Mouse (Mus musculus): Measurements from ENCODE around the gene Hinfp. TPM values are rescaled to one million over a fixed set of nuclear protein-coding genes. Genes with fewer than 3 reads are reported as not detected.

Gene Hinfp
- polyA plus RNA-seq, 1 experiment, result 44.2 TPM

DNA sequence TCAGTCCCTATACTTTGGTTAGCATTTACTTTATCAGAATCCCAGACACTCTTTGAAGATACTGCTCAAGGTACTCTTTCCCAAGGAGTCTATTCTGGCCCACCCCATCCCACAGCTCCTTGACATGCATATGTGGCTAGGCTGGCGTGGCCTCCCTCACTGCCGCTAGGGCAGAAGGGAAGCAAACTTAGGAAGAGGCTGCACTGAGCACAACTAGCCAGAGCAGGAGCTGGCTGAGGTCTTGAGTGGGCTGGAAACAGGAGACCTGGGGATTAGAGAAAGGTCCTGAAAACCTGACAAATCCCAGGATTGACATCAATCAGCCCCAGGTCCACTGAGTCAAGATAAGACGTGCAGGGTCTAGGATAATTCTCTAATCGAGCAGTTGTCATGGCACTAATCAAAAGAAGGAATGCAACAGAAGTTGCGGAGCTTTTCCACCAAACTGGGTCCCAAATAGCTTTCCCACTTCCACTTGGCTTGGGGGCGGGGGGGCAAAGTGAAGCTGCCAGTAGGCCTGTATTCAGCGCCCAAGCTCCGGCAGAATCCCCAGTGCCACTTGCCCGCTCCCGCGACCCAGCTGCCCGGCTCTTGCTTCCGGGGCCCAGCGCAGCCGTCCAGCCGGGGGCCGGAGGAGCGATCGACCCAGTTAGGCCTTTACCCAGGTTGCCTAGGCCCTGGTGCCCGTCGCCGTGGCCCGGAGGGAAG is 38.0 kb downstream of the Hinfp start:
- TF ChIP-seq CTCF (IDR thresholded peaks at IDR 0.05; ENCODE audit: borderline replicate concordance, extremely low read depth, insufficient read depth, insufficient read length), result no peak
- TF ChIP-seq POLR2A (IDR thresholded peaks at IDR 0.05; ENCODE audit: borderline replicate concordance, extremely low read depth, insufficient read depth, insufficient read length, poor library complexity, severe bottlenecking), result no peak
- peak; percentile 31 for DNase-seq (ENCODE audit: low read depth)

DNA sequence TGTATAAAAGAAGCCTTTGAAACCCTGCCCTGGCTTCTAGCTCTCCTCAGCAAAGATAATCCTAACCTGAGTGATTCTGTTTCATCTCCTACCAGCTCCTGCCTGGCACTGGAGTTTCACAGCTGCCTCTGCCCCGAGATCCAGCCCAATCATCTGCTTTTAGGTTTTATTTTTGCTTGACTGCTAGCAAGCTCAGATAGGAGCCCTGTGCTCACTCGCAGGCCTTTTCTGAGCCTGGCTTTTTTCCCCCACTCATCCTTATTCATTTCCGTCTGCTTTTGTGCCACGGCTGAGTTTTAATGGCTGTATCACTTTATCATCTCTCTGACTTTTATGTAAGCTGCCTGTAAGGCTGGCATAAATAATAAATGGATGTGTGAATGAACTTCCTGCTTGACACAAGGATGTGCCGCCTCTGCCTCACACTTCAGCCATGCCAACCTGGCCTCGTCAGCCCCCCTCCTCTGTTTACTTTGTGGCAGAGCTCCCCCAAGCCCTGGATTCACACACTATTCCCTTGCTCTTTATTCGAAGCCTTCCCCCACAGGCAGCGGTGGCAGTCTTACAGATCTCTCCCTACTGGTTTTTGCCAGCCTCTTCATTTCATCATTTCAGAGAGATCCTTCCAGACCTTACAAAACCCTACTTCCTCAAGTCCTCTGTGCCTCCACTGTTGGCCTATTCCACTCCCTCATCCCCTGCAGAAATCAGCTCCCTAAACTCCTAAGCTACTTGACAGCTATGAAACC is 38.8 kb downstream of the Hinfp start:
- TF ChIP-seq CTCF (IDR thresholded peaks at IDR 0.05; ENCODE audit: borderline replicate concordance, extremely low read depth, insufficient read depth, insufficient read length) (no peak), POLR2A (IDR thresholded peaks at IDR 0.05; ENCODE audit: borderline replicate concordance, extremely low read depth, insufficient read depth, insufficient read length, poor library complexity, severe bottlenecking) (no peak)
- peak; percentile 30 for DNase-seq (ENCODE audit: low read depth)

DNA sequence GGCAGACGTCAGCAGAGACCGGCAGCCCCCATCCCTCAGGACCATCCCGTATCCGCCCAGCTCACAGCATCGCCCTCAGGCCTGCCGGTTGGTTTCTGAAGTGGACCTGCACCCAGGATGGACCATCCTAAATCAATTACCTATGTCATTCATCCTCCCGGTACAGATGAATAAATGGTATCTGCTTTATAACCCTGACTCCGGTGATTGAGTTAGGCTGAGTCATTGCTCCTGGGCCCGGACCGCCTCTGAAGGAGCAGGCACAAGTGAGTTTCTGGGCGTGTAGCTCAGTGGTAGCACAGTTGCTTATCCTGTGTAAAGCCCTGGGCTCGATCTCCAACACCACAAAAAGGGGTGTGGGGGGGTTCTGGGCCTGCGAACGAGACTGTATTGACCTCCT is 44.1 kb downstream of the Hinfp start:
- DNase-seq (ENCODE audit: low read depth), result no peak

DNA sequence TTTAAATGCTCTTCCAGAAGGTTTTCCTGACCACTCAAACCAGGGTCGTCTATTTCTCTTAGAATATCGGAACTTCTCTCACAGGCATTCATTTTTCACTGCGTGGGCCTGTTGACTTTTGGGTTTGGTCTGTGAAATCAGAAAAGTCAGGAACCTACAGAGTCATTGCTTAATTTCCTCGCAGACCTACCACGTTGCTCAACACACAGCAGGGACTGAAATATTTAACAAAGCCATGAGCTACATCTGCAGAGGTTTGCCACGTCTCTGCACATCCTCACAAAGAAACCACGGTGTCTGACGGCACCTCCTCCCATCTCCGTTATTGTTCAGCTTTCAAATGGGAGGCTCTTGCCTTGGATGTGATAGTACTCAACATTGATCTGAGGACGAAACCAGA is 46.5 kb downstream of the Hinfp start:
- TF ChIP-seq POLR2A (IDR thresholded peaks at IDR 0.05; ENCODE audit: borderline replicate concordance, extremely low read depth, insufficient read depth, insufficient read length, poor library complexity, severe bottlenecking), result no peak
- no peak for TF ChIP-seq CTCF (IDR thresholded peaks at IDR 0.05; ENCODE audit: borderline replicate concordance, extremely low read depth, insufficient read depth, insufficient read length)
- no peak for DNase-seq (ENCODE audit: low read depth)

More for the DNA sequence above, 44.1 kb downstream of the Hinfp start:
- no peak for TF ChIP-seq POLR2A (IDR thresholded peaks at IDR 0.05; ENCODE audit: borderline replicate concordance, extremely low read depth, insufficient read depth, insufficient read length, poor library complexity, severe bottlenecking)
- no peak for TF ChIP-seq CTCF (IDR thresholded peaks at IDR 0.05; ENCODE audit: borderline replicate concordance, extremely low read depth, insufficient read depth, insufficient read length)

DNA sequence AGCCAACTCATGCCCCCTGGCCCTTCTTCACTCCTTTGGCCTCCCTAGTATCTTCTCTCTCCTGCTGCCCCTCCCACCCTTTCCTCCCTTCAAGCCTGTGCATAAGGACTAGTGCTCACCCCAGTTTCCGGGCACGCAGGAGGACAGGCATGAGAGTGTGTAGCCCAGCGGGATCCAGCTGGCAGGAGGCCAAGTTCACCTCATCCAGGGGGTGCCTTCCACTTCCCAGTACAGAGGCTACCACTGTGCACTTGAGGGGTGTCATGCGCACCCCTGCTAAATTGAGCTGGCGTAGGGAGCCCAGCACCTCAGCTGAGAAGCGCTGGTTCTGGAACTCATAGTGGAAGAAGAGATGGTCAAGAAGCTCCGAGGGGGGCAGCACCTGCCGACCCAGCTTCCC is 49.3 kb downstream of the Hinfp start:
- TF ChIP-seq POLR2A (IDR thresholded peaks at IDR 0.05; ENCODE audit: borderline replicate concordance, extremely low read depth, insufficient read depth, insufficient read length, poor library complexity, severe bottlenecking) (no peak), CTCF (IDR thresholded peaks at IDR 0.05; ENCODE audit: borderline replicate concordance, extremely low read depth, insufficient read depth, insufficient read length) (no peak)
- DNase-seq (ENCODE audit: low read depth), result peak; percentile 12

DNA sequence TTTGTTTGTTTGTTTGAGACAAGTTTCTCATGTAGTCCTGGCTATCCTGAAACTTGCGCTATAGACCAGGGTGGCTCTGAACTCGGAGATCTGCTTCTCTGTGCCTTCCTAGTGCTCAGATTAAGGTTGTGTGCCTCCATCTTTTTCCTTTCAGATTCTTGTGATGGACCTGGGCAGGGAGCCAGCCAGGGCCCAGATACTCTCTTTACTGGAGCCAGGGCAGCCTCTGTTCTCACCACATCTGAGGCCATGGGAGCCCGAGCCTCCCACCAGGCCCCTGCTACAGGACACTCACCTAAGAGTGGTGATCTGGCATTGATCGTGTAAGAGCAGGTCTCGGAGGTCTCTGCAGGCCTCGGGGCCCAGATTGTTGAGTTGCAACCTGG is 50.3 kb downstream of the Hinfp start:
- TF ChIP-seq CTCF (IDR thresholded peaks at IDR 0.05; ENCODE audit: borderline replicate concordance, extremely low read depth, insufficient read depth, insufficient read length) (no peak), POLR2A (IDR thresholded peaks at IDR 0.05; ENCODE audit: borderline replicate concordance, extremely low read depth, insufficient read depth, insufficient read length, poor library complexity, severe bottlenecking) (no peak)
- DNase-seq (ENCODE audit: low read depth), result peak; percentile 79

DNA sequence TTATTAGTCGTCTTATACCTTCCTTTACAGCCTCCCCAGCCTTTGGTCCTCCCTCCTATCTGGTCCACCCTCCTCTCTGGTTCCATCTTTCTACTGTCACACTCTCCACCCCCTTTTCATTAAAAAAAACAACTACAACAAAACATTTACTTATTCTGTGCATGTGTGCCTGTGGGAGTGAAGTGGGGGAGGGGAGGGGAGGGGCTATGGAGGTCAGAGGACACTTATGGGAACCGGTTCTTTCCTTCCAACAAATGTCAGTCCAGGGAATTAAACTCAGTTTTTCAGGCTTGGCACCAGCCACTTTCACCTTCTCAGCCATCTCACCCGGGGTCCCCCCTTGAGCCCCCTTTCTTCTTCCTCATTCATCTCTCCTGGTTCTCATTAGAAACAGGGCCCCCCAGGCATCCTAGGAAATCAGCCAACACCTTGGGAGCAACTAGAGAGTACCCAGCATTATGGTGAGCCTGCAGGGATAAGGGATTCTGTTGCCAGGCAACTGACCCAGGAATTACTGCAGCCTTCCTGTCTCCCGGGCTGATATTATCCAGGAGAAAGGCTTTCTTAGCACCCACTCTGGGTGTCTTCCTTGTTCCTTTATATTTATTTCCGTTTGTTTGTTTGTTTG is 50.8 kb downstream of the Hinfp start:
- no peak for TF ChIP-seq POLR2A (IDR thresholded peaks at IDR 0.05; ENCODE audit: borderline replicate concordance, extremely low read depth, insufficient read depth, insufficient read length, poor library complexity, severe bottlenecking)
- TF ChIP-seq CTCF (IDR thresholded peaks at IDR 0.05; ENCODE audit: borderline replicate concordance, extremely low read depth, insufficient read depth, insufficient read length), result no peak

DNA sequence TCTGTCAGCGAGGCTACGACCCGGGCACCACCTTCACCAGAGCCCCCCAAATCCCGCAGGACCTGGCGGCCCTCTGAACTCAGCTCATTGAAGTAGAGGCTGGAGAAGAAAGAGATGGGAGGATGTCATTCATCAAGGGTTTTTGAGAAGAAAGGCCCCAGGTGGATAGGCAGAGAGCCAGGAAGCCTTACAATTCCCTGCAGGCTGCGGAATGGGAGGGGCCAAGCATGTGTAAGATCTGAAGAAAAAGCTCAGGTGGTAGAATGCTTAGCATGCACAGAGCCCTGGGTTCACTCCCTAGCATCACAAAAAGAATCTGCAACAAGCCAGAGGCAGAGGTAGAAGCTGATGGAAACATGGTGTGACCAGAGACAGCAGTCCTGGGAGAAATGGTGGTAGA is 52.0 kb downstream of the Hinfp start:
- DNase-seq (ENCODE audit: low read depth), result peak; percentile 41
- TF ChIP-seq POLR2A (IDR thresholded peaks at IDR 0.05; ENCODE audit: borderline replicate concordance, extremely low read depth, insufficient read depth, insufficient read length, poor library complexity, severe bottlenecking), result no peak
- no peak for TF ChIP-seq CTCF (IDR thresholded peaks at IDR 0.05; ENCODE audit: borderline replicate concordance, extremely low read depth, insufficient read depth, insufficient read length)

More for the DNA sequence above, 50.8 kb downstream of the Hinfp start:
- peak; percentile 93 for DNase-seq (ENCODE audit: low read depth)

DNA sequence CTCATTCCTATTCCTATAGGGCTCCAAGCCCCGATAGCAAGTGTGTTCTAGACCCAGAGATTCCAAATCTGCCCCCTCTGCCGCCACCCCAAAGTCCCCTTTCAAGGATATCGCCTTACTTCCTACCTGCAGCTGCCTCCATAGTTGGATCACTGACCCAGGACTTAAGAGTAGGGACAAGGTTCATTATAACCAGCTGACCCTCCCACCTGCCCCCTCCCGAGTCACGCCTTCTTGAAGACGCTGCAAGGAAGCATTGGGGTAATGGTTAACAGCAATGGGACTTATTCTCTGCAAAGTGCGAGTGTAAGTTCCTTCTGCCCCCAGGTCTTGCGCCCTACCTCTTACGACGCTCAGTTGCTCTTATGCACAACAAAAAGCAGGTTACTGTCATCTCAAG is 54.2 kb downstream of the Hinfp start, which contains the start of gene Pdzd3:
TSS of gene Pdzd3 (minus strand) at position 158 of the 400 bp plus-strand sequence.
- DNase-seq (ENCODE audit: low read depth), result no peak
- TF ChIP-seq POLR2A (IDR thresholded peaks at IDR 0.05; ENCODE audit: borderline replicate concordance, extremely low read depth, insufficient read depth, insufficient read length, poor library complexity, severe bottlenecking), result no peak
- no peak for TF ChIP-seq CTCF (IDR thresholded peaks at IDR 0.05; ENCODE audit: borderline replicate concordance, extremely low read depth, insufficient read depth, insufficient read length)

DNA sequence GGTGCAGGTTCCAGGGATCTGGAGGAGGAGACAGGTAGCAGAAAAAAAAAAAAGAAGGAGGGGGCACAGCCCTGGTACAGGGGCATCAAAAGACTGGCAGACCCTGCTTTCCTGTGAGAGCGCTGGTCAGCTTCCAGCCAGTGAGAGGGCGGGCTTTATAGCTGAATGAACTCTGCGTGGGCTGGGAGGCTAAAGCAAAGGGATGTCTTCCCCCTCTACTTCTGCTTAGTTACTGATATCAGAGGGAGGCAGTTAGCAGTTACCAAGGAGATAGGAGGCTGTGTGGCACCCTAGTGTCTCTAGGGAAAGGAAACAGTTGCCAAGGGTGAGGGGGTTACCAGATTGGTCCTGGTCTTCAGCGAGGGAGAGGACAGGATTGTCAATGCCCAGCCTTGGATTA is 55.0 kb downstream of the Hinfp start:
- no peak for TF ChIP-seq POLR2A (IDR thresholded peaks at IDR 0.05; ENCODE audit: borderline replicate concordance, extremely low read depth, insufficient read depth, insufficient read length, poor library complexity, severe bottlenecking)
- TF ChIP-seq CTCF (IDR thresholded peaks at IDR 0.05; ENCODE audit: borderline replicate concordance, extremely low read depth, insufficient read depth, insufficient read length), result no peak
- peak; percentile 58 for DNase-seq (ENCODE audit: low read depth)
